Mouse (Mus musculus) testis, adult 2 months (tissue): ENCODE measurements around the gene Kdr. TPM values are rescaled to one million over a fixed set of nuclear protein-coding genes. Genes with fewer than 3 reads are reported as not detected.
"Not testable (repeated sequence)": the region's sequence is repeated elsewhere in the genome, so short reads cannot be mapped to it uniquely, and the experiment has no call there.

Experiments used
- H3K27ac ChIP-seq: fragments of 200-500 bp; 2 replicates; pipeline ENCODE4 v1.5.1; 2012; ENCODE audit warnings: low read depth, low read length; ENCODE audit not compliant: control insufficient read depth, insufficient read depth
- H3K27me3 ChIP-seq: fragments of 200-500 bp; 2 replicates; pipeline ENCODE4 v1.6.1; 2012; ENCODE audit warnings: mild to moderate bottlenecking, low read length, moderate library complexity; ENCODE audit not compliant: control insufficient read depth, insufficient read depth
- H3K36me3 ChIP-seq: fragments of 200-500 bp; 2 replicates; pipeline ENCODE4 v1.6.1; 2012; ENCODE audit warnings: mild to moderate bottlenecking, low read length; ENCODE audit not compliant: control insufficient read depth, insufficient read depth
- H3K4me1 ChIP-seq: fragments of 200-500 bp; 2 replicates; pipeline ENCODE4 v1.6.1; 2012; ENCODE audit warnings: low read length; ENCODE audit not compliant: control insufficient read depth, insufficient read depth
- H3K4me3 ChIP-seq: fragments of 200-500 bp; 2 replicates; pipeline ENCODE4 v1.5.1; 2012; ENCODE audit warnings: low read depth, mild to moderate bottlenecking, low read length, moderate library complexity, mixed read lengths; ENCODE audit not compliant: control insufficient read depth
- CTCF ChIP-seq: fragments of 200-500 bp; IDR thresholded peaks from 2 replicates; pipeline ENCODE4 v1.5.1; 2012; ENCODE audit warnings: low read depth, mild to moderate bottlenecking, inconsistent platforms, low read length, moderate library complexity; ENCODE audit not compliant: control insufficient read depth, insufficient read depth, insufficient replicate concordance
- POLR2A ChIP-seq: fragments of 200-500 bp; IDR thresholded peaks from 2 replicates; pipeline ENCODE4 v1.6.1; 2012; ENCODE audit warnings: low read depth, mild to moderate bottlenecking, inconsistent platforms, low read length, moderate library complexity; ENCODE audit not compliant: control insufficient read depth
- polyA plus RNA-seq: library from polyadenylated mRNA; depleted of rRNA; stranded (reverse); fragments of >200 nt; gene quantifications from 2 replicates; pipeline ENCODE4 v1.2.3, GENCODE M21; 2012

Gene Kdr
- polyA plus RNA-seq, 1 experiment = 1.3 TPM

DNA sequence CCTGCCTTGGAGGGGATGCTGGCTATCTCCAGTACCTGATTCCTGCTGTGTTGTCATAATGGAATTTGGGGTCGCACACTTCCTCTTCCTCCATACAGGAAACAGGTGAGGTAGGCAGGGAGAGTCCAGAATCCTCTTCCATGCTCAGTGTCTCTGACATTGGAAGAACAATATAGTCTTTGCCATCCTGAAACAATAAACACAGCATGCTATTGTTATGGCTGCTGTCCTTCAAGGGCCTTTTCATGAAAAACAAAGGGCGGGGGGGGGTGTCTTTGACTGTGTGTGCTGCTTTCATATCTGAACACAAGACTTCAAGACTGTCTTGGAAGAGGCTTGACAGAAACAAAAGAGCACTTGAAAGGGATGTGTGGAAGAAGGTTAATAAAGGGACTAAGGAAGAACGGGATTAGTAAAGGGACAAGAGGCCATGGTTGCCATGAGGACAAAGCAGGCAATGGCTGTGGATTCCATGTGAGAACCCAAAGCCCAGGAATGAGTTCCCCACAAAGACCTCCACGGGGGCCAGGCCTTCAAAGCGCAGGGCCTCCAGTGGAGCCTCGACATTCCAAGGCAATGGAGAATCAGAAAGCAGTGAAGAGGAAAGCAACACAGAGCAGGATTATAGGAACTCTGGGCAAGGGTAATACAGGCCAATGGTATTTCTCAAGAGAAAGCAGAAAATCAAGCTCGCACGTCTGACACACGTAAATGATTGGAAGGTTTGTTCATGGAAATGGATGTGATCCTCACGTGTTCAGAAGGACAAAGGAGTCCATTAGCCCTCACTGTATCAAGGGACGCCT is 36.3 kb downstream of the Kdr start:
- TF ChIP-seq CTCF (no peak), POLR2A (no peak)
- Histone ChIP-seq H3K27ac (no peak overlapping the region), H3K27me3 (no peaks in the 10 kb centered on the region), H3K36me3 (no peaks in the 10 kb centered on the region), H3K4me1 (no peaks in the 10 kb centered on the region), H3K4me3 (no peak overlapping the region)

GRCm38 (mm10) chr5:75939144-75939732 is 39.0 kb downstream of the Kdr start:
- Histone ChIP-seq H3K4me3 (no peak overlapping the region), H3K4me1 (peaks cover 3% of the 10 kb centered on the region; the same call in 1 of the 2 replicates), H3K27ac (no peak overlapping the region), H3K27me3 (no peaks in the 10 kb centered on the region), H3K36me3 (no peaks in the 10 kb centered on the region)
- no peak for TF ChIP-seq CTCF

- Histone ChIP-seq H3K27me3 (no peaks in the 10 kb centered on the region; the same call in 1 of the 2 replicates), H3K36me3 (no peaks in the 10 kb centered on the region), H3K27ac (no peak overlapping the region), H3K4me1 (peaks cover 12% of the 10 kb centered on the region), H3K4me3 (no peak overlapping the region)
- TF ChIP-seq POLR2A = no peak
- no peak for TF ChIP-seq CTCF
These were observed 40.2 kb downstream of the Kdr start for GRCm38 (mm10) chr5:75938012-75938411.

DNA sequence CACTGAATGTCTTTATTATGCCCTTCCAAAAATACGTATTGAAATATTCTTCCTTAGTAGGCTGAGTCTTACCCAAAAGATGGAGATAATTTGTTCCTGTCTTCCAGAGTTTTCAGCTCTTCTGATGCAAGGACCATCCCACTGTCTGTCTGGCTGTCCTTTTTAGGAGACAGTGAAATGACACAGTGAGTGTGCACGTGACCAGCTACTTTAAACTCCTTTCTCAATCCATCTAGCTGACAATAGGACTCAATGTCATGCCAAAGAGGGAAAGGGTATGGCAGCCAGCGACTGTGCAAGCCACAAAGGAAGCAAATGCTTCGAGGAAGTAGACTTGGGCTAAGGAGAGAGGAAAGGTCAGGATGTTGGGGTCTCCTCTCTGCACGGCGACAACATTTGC is 42.0 kb downstream of the Kdr start:
- Histone ChIP-seq H3K36me3 (no peaks in the 10 kb centered on the region), H3K27me3 (no peaks in the 10 kb centered on the region; the same call in 1 of the 2 replicates), H3K4me3 (no peak overlapping the region), H3K27ac (no peak overlapping the region), H3K4me1 (peaks cover 12% of the 10 kb centered on the region)
- TF ChIP-seq CTCF (no peak), POLR2A (no peak)

- TF ChIP-seq POLR2A = no peak
- TF ChIP-seq CTCF = no peak
These were observed 43.0 kb downstream of the Kdr start for GRCm38 (mm10) chr5:75935225-75935624.

GRCm38 (mm10) chr5:75934201-75934600 is 44.1 kb downstream of the Kdr start:
- Histone ChIP-seq H3K4me1 (peaks cover 12% of the 10 kb centered on the region), H3K27me3 (no peaks in the 10 kb centered on the region; the same call in 1 of the 2 replicates), H3K36me3 (no peaks in the 10 kb centered on the region), H3K4me3 (peak overlapping the region; percentile 34), H3K27ac (no peak overlapping the region)
- no peak for TF ChIP-seq CTCF
- no peak for TF ChIP-seq POLR2A

More at GRCm38 (mm10) chr5:75935225-75935624, 43.0 kb downstream of the Kdr start:
- no peaks in the 10 kb centered on the region for H3K36me3 ChIP-seq
- H3K4me1 ChIP-seq = peaks cover 12% of the 10 kb centered on the region
- H3K4me3 ChIP-seq = no peak overlapping the region
- H3K27ac ChIP-seq = no peak overlapping the region
- no peaks in the 10 kb centered on the region; the same call in 1 of the 2 replicates for H3K27me3 ChIP-seq

DNA sequence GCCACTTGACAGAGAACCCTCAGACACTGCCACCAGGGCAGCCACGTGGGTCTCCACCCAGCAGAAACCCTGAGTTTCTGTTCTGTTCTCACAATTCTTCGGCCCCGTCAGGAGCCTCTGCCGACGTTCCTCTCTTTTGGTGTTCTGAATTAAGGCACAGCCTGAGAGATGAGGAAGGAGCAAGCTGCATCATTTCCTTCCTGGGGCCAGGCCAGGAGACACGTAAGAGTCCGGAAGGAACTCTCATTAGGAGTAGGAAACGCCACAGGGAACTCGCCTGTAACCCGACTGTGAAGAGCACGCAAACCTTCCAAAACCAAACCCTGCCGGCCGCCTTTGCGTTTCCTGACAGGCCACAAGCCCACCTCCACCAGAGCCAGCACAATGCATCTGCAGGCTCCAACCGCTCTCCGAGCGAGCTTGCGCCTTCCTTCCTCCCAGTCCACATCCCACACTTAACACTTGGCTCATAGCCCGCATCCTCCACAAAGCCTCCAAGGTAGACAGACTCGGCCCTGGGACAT is 44.7 kb downstream of the Kdr start:
- Histone ChIP-seq H3K36me3 (no peaks in the 10 kb centered on the region), H3K4me1 (peaks cover 12% of the 10 kb centered on the region), H3K4me3 (peak overlapping the region; percentile 68), H3K27me3 (no peaks in the 10 kb centered on the region; the same call in 1 of the 2 replicates), H3K27ac (no peak overlapping the region)
- TF ChIP-seq CTCF (no peak), POLR2A (0 out of 2 replicates have a peak, but pooled peaks have one; percentile 27)

DNA sequence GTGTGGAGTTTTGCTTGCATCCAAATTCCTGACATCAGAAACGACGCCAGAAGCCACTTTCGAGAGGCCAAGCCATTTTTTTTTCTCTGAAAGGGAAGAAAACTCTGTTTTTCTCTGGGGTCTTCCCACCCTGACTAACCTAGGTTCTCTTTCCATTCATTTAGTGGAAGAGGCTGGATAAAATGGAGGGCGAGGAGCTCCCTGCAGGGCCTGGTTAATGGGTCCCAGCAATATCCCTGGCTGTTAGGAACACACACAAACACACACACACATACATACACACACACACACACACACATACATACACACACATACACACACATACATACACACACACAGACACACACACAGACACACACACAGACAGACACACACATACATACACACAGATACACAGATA is 46.8 kb downstream of the Kdr start:
- not testable (repeated sequence) for H3K4me3 ChIP-seq, H3K27ac ChIP-seq, H3K27me3 ChIP-seq, H3K36me3 ChIP-seq
- H3K4me1 ChIP-seq = peaks cover 12% of the 10 kb centered on the region
